10 mouse cellular contexts compared by ENCODE assay signal in the genomic region with DNA sequence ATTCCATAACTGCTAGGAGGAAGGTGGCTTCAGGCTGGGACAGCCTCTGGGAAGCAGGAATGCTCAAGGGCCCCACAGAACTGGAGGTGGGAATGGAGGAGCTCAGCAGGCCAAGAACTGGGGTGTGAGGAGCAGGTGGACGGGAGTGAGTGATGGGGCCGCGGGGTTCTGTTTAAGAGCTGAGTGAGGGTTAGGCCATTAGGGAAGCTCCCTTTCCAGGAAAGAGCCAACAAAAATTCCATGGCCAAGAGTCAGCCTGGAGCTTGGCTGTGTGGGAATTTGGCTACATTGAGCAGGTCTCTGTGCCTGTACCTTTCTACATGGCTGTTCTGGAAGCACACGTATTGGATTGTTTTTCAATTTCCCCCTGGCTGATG.
"Had no signal": no experiment of that assay in that cellular context is flagged by ENCODE, and none has a peak within 500 bp of the region (broad histone marks: within the 10 kb centered on the region; RNA-seq: fewer than 3 reads in every experiment).

No protein-coding gene starts in this region.

- H3K36me3 ChIP-seq: limb, embryonic 13.5 days; liver, embryonic 15.5 days; midbrain, embryonic 13.5 days; neural tube, embryonic 15.5 days had no signal

- H3K4me2 ChIP-seq: limb, embryonic 13.5 days; liver, embryonic 11.5 days; liver, embryonic 15.5 days; midbrain, embryonic 13.5 days; neural tube, embryonic 15.5 days had no signal

- H3K9me3 ChIP-seq: liver, embryonic 15.5 days; midbrain, embryonic 13.5 days; neural tube, embryonic 15.5 days had no signal

- H3K9ac ChIP-seq: limb, embryonic 13.5 days; liver, embryonic 15.5 days; midbrain, embryonic 13.5 days; neural tube, embryonic 15.5 days had no signal

- H3K27ac ChIP-seq: layer of hippocampus, adult 2 months; limb, embryonic 13.5 days; liver, embryonic 15.5 days; midbrain, embryonic 13.5 days; neural tube, embryonic 15.5 days had no signal

- H3K4me3 ChIP-seq: layer of hippocampus, adult 2 months; limb, embryonic 13.5 days; liver, embryonic 15.5 days; midbrain, embryonic 13.5 days; neural tube, embryonic 15.5 days had no signal

- H3K4me1 ChIP-seq: limb, embryonic 13.5 days; liver, embryonic 15.5 days; midbrain, embryonic 13.5 days; neural tube, embryonic 15.5 days had no signal

- H3K27me3 ChIP-seq: limb, embryonic 13.5 days; liver, embryonic 15.5 days; midbrain, embryonic 13.5 days; neural tube, embryonic 15.5 days had no signal

- DNase-seq: right cerebral cortex, adult 18-20 months; right cerebral cortex, postnatal 25 days; thymus, adult 18-20 months; thymus, postnatal 14 days had no signal

- ATAC-seq: midbrain, embryonic 13.5 days had no signal
